Comparison of ENCODE assay signal across 9 mouse cellular contexts in genomic region chr17:34684253-34684893, GRCm38 (mm10). TPM values are rescaled to one million over a fixed set of nuclear protein-coding genes. Genes with fewer than 3 reads are reported as not detected.
DNase-seq lines count a peak whose midpoint lies in the region.
"Had no signal": no experiment of that assay in that cellular context is flagged by ENCODE, and none has a peak within 500 bp of the region (broad histone marks: within the 10 kb centered on the region; RNA-seq: fewer than 3 reads in every experiment).

No protein-coding gene starts in this region.

- peak; percentile 73 to 74 for DNase-seq in heart, adult 18-20 months
- no peak for DNase-seq in heart, postnatal 14 days
- DNase-seq in 3T3-L1 (ENCODE audit: low read depth, low spot score) (peak; percentile 96), adipocyte (ENCODE audit: low spot score) (peak; percentile 78)
- DNase-seq in heart, postnatal 10 days = peak; percentile 47 to 54
- no peak for DNase-seq in left cerebral cortex, adult 11 months (ENCODE audit: low spot score)
- no peak for DNase-seq in thymus, adult 18-20 months
- DNase-seq in frontal cortex, postnatal 14 days (ENCODE audit: low spot score in 2 of 2) = no peak
- DNase-seq: right cerebral cortex, postnatal 14 days had no signal

- intact Hi-C loops in heart, postnatal 14 days (cut with DNase I) = no loop called here
- intact Hi-C loops in heart, postnatal 10 days (cut with DNase I) = loop anchor here (2.0 kb wide), 1 partner anchor 24 kb away; no protein-coding TSS in a partner anchor

RNA-seq across cellular contexts. Expression of gene Tnxb, which starts 14.0 kb away (rescaled TPM):
- total RNA-seq in heart, adult 18-20 months (2021) = 10 to 100 TPM; 22.9 to 26.5 TPM
- total RNA-seq in heart, postnatal 14 days (2021) = 10 to 100 TPM; 48.6 to 56.7 TPM
- total RNA-seq in heart, postnatal 10 days (2021) = 10 to 100 TPM; 63.9 to 66.5 TPM

RNA-seq across cellular contexts. Expression of gene Atf6b, which starts 37.4 kb away (rescaled TPM):
- 10 to 100 TPM; 15.5 to 17.2 TPM for total RNA-seq in heart, adult 18-20 months (2021)
- 10 to 100 TPM; 18.0 to 19.0 TPM for total RNA-seq in heart, postnatal 14 days (2021)
- 10 to 100 TPM; 19.0 to 19.3 TPM for total RNA-seq in heart, postnatal 10 days (2021)

RNA-seq across cellular contexts. Expression of gene Fkbpl, which starts 39.8 kb away (rescaled TPM):
- 1 to 10 TPM; 5.8 to 6.5 TPM for total RNA-seq in heart, adult 18-20 months (2021)
- total RNA-seq in heart, postnatal 14 days (2021) = 1 to 10 TPM; 8.2 to 8.3 TPM
- total RNA-seq in heart, postnatal 10 days (2021) = 1 to 10 TPM; 8.5 to 9.9 TPM

RNA-seq across cellular contexts. Expression of gene Prrt1, which starts 55.0 kb away (rescaled TPM):
- total RNA-seq in heart, adult 18-20 months (2021) = 1 to 10 TPM in 1 of 2 experiments, under 1 TPM in 1; 0.93 to 1.5 TPM
- total RNA-seq in heart, postnatal 14 days (2021) = 1 to 10 TPM; 1.9 to 3.1 TPM
- total RNA-seq in heart, postnatal 10 days (2021) = 1 to 10 TPM in 1 of 2 experiments, under 1 TPM in 1; 0.89 to 1.2 TPM

RNA-seq across cellular contexts. Expression of gene Ppt2, which starts 56.1 kb away (rescaled TPM):
- 10 to 100 TPM; 55.5 to 55.8 TPM for total RNA-seq in heart, adult 18-20 months (2021)
- total RNA-seq in heart, postnatal 14 days (2021) = 10 to 100 TPM; 42.6 to 43.2 TPM
- 10 to 100 TPM; 39.0 to 45.7 TPM for total RNA-seq in heart, postnatal 10 days (2021)

Comparison
In these comparisons a context has a peak if more than half of its experiments do, and no peak if none do; other contexts are left out.
1. DNase-seq: peak in heart, adult 18-20 months (2 of 2), 3T3-L1 (single experiment), adipocyte (single experiment) and heart, postnatal 10 days (2 of 2); none in heart, postnatal 14 days (0 of 2), left cerebral cortex, adult 11 months (single experiment), thymus, adult 18-20 months (0 of 2) and frontal cortex, postnatal 14 days (0 of 2).